Mouse (Mus musculus) C2C12 (cell line): Measurements from ENCODE around the gene Itpr3.

ENCODE experiments used
- CTCF ChIP-seq: IDR thresholded peaks from one replicate; pipeline ENCODE4 v1.5.1; 2011; ENCODE audit not compliant: control insufficient read depth, insufficient read depth, insufficient read length
- FOSL1 ChIP-seq: IDR thresholded peaks from one replicate; pipeline ENCODE4 v1.8.0; 2011; ENCODE audit warnings: mild to moderate bottlenecking, low read length; ENCODE audit not compliant: poor library complexity, insufficient read depth, severe bottlenecking
- MAX ChIP-seq: IDR thresholded peaks from one replicate; pipeline ENCODE4 v1.6.1; 2011; ENCODE audit warnings: mild to moderate bottlenecking, control low read depth
- MYOD1 ChIP-seq: IDR thresholded peaks from one replicate; pipeline ENCODE4 v1.6.1; 2011; ENCODE audit warnings: low read depth; ENCODE audit not compliant: control insufficient read depth, insufficient read length
- MYOG ChIP-seq: IDR thresholded peaks from one replicate; pipeline ENCODE4 v1.6.1; 2011; ENCODE audit not compliant: control insufficient read depth, insufficient read length; ENCODE audit errors: extremely low read depth
- USF1 ChIP-seq: IDR thresholded peaks from one replicate; pipeline ENCODE4 v1.6.1; 2011; ENCODE audit warnings: low read depth, mild to moderate bottlenecking, control low read depth, moderate library complexity

GRCm38 (mm10) chr17:27018555-27019196, 38.4 kb upstream of the Itpr3 start:
- TF ChIP-seq CTCF (no peak), USF1 (no peak), FOSL1 (no peak), MYOG (no peak), MAX (no peak), MYOD1 (no peak)
